In genomic region chr8:55476923-55477322, GRCm38 (mm10) we compare ENCODE assay signal across 18 mouse cellular contexts.
"Had no signal": no experiment of that assay in that cellular context is flagged by ENCODE, and none has a peak within 500 bp of the region (broad histone marks: within the 10 kb centered on the region; RNA-seq: fewer than 3 reads in every experiment).

No protein-coding gene starts in this region.

- H3K27ac ChIP-seq: hindbrain, embryonic 13.5 days; hindbrain, embryonic 15.5 days; hindbrain, postnatal 0 days; kidney, postnatal 0 days; limb, embryonic 13.5 days; limb, embryonic 15.5 days; liver, embryonic 12.5 days had no signal

- H3K27me3 ChIP-seq: hindbrain, embryonic 13.5 days; hindbrain, embryonic 15.5 days; limb, embryonic 13.5 days; limb, embryonic 15.5 days; liver, embryonic 12.5 days had no signal

- DNase-seq: forebrain, postnatal 0 days; gastrocnemius, postnatal 14 days; gastrocnemius, postnatal 36 days; heart, adult 18-20 months; heart, postnatal 10 days; heart, postnatal 36 days; layer of hippocampus, adult 9-11 months; layer of hippocampus, postnatal 36 days; left cerebral cortex, postnatal 4 days had no signal

- H3K9ac ChIP-seq: forebrain, postnatal 0 days; hindbrain, embryonic 13.5 days; hindbrain, embryonic 15.5 days; limb, embryonic 13.5 days; limb, embryonic 15.5 days; liver, embryonic 12.5 days had no signal

- H3K9me3 ChIP-seq: hindbrain, embryonic 13.5 days; hindbrain, embryonic 15.5 days; limb, embryonic 13.5 days; limb, embryonic 15.5 days; liver, embryonic 12.5 days had no signal

- H3K4me1 ChIP-seq: hindbrain, embryonic 13.5 days; hindbrain, embryonic 15.5 days; limb, embryonic 13.5 days; limb, embryonic 15.5 days; liver, embryonic 12.5 days had no signal

- ATAC-seq: forebrain, postnatal 0 days; hindbrain, postnatal 0 days; intestine, embryonic 16.5 days; liver, embryonic 12.5 days had no signal

- H3K4me3 ChIP-seq: hindbrain, embryonic 13.5 days; hindbrain, embryonic 15.5 days; limb, embryonic 13.5 days; limb, embryonic 15.5 days; liver, embryonic 12.5 days had no signal

- H3K4me2 ChIP-seq: heart, embryonic 11.5 days; hindbrain, embryonic 13.5 days; hindbrain, embryonic 15.5 days; limb, embryonic 13.5 days; limb, embryonic 15.5 days; liver, embryonic 12.5 days had no signal

- H3K36me3 ChIP-seq: hindbrain, embryonic 13.5 days; hindbrain, embryonic 15.5 days; limb, embryonic 13.5 days; limb, embryonic 15.5 days; liver, embryonic 12.5 days had no signal
